Comparison of ENCODE assay signal across 19 mouse cellular contexts in the genomic region with DNA sequence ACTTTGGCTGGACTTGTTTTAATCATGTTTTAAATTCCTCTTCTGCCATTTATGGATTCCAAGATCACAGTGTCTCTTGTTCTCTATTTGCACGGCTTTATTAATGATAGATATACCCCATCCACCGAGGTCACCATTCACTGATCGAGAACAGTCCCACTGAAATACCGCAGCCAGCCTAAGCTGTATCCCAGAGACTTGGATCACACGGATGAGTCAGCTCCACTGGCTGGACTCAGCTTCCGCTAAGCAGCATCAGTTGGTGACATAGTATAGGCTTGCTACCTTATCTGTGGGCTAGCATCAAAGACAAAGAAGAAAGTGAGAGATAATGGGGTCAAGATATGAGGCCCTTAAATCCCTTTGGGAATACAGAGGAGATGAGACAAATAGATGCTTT.
DNase-seq lines count a peak whose midpoint lies in the region; ATAC-seq lines count a peak whose summit lies in the region.
"Had no signal": no experiment of that assay in that cellular context is flagged by ENCODE, and none has a peak within 500 bp of the region (broad histone marks: within the 10 kb centered on the region; RNA-seq: fewer than 3 reads in every experiment).

No protein-coding gene starts in this region.

- WGBS in embryonic facial prominence, embryonic 12.5 days, result 66% methylated on average over 6 of the region's 6 CpGs
- 75% methylated on average over 6 of the region's 6 CpGs for WGBS in embryonic facial prominence, embryonic 10.5 days
- 47% methylated on average over 6 of the region's 6 CpGs for WGBS in heart, embryonic 15.5 days
- 47% methylated on average over 6 of the region's 6 CpGs for WGBS in embryonic facial prominence, embryonic 15.5 days

- H3K4me2 ChIP-seq in embryonic facial prominence, embryonic 12.5 days (replicated peaks), result no peak overlapping the region
- no peak overlapping the region for H3K4me2 ChIP-seq in heart, embryonic 15.5 days
- no peak overlapping the region for H3K4me2 ChIP-seq in embryonic facial prominence, embryonic 15.5 days (replicated peaks)
- H3K4me2 ChIP-seq: hindbrain, embryonic 15.5 days; intestine, embryonic 15.5 days; liver, embryonic 13.5 days; lung, embryonic 14.5 days; neural tube, embryonic 15.5 days had no signal

- H3K4me1 ChIP-seq in embryonic facial prominence, embryonic 12.5 days, result peaks cover 10% of the 10 kb centered on the region
- peaks cover 15% of the 10 kb centered on the region for H3K4me1 ChIP-seq in embryonic facial prominence, embryonic 10.5 days
- H3K4me1 ChIP-seq in heart, embryonic 15.5 days (replicated peaks), result peaks cover 19% of the 10 kb centered on the region
- peaks cover 17% of the 10 kb centered on the region for H3K4me1 ChIP-seq in embryonic facial prominence, embryonic 15.5 days
- H3K4me1 ChIP-seq: intestine, embryonic 15.5 days; liver, embryonic 13.5 days had no signal

- DNase-seq in embryonic facial prominence, embryonic 10.5 days (ENCODE audit: low spot score), result no peak
- no peak for DNase-seq in heart, postnatal 4 days
- peak; percentile 54 for DNase-seq in MN1 (ENCODE audit: low spot score)
- DNase-seq in retina, embryonic 14.5 days (ENCODE audit: low spot score), result no peak
- DNase-seq: B cell, adult 2 months; cerebellum, adult 2 months; heart, postnatal 36 days; layer of hippocampus, adult 9-11 months; liver, embryonic 13.5 days; lung, postnatal 36 days; right cerebral cortex, postnatal 25 days had no signal

- no peak overlapping the region for H3K9ac ChIP-seq in embryonic facial prominence, embryonic 12.5 days
- no peak overlapping the region for H3K9ac ChIP-seq in heart, embryonic 15.5 days
- no peak overlapping the region for H3K9ac ChIP-seq in embryonic facial prominence, embryonic 15.5 days
- H3K9ac ChIP-seq: hindbrain, embryonic 15.5 days; intestine, embryonic 15.5 days; liver, embryonic 13.5 days; lung, embryonic 14.5 days; neural tube, embryonic 15.5 days had no signal

- no peaks in the 10 kb centered on the region for H3K27me3 ChIP-seq in embryonic facial prominence, embryonic 12.5 days
- no peaks in the 10 kb centered on the region for H3K27me3 ChIP-seq in embryonic facial prominence, embryonic 10.5 days (replicated peaks; ENCODE audit: low read depth, poor library complexity, severe bottlenecking)
- no peaks in the 10 kb centered on the region for H3K27me3 ChIP-seq in heart, embryonic 15.5 days
- H3K27me3 ChIP-seq in embryonic facial prominence, embryonic 15.5 days, result no peaks in the 10 kb centered on the region
- H3K27me3 ChIP-seq: hindbrain, embryonic 15.5 days; intestine, embryonic 15.5 days; liver, embryonic 13.5 days; neural tube, embryonic 15.5 days had no signal

- H3K4me3 ChIP-seq in embryonic facial prominence, embryonic 12.5 days, result no peak overlapping the region
- H3K4me3 ChIP-seq in embryonic facial prominence, embryonic 10.5 days, result no peak overlapping the region
- H3K4me3 ChIP-seq in heart, embryonic 15.5 days, result no peak overlapping the region
- no peak overlapping the region for H3K4me3 ChIP-seq in embryonic facial prominence, embryonic 15.5 days (replicated peaks)
- H3K4me3 ChIP-seq: hindbrain, embryonic 15.5 days; intestine, embryonic 15.5 days; left cerebral cortex, adult 2 months; liver, embryonic 13.5 days; neural tube, embryonic 15.5 days had no signal

- ATAC-seq in embryonic facial prominence, embryonic 12.5 days (ENCODE audit: insufficient number of reproducible peaks, insufficient read depth, low FRiP score, low TSS enrichment), result no peak
- ATAC-seq in heart, embryonic 15.5 days (replicated peaks; ENCODE audit: insufficient number of reproducible peaks, insufficient read depth, low FRiP score, low read depth), result no peak
- no peak for ATAC-seq in embryonic facial prominence, embryonic 15.5 days (ENCODE audit: insufficient number of reproducible peaks, low FRiP score, low TSS enrichment, low read depth)
- ATAC-seq: intestine, embryonic 15.5 days had no signal

- H3K9me3 ChIP-seq in embryonic facial prominence, embryonic 12.5 days, result no peaks in the 10 kb centered on the region
- H3K9me3 ChIP-seq in embryonic facial prominence, embryonic 10.5 days, result no peaks in the 10 kb centered on the region
- no peaks in the 10 kb centered on the region for H3K9me3 ChIP-seq in heart, embryonic 15.5 days (replicated peaks)
- H3K9me3 ChIP-seq in embryonic facial prominence, embryonic 15.5 days (replicated peaks), result no peaks in the 10 kb centered on the region
- H3K9me3 ChIP-seq: hindbrain, embryonic 15.5 days; intestine, embryonic 15.5 days; liver, embryonic 13.5 days; neural tube, embryonic 15.5 days had no signal

- H3K36me3 ChIP-seq in embryonic facial prominence, embryonic 12.5 days, result no peaks in the 10 kb centered on the region
- no peaks in the 10 kb centered on the region for H3K36me3 ChIP-seq in embryonic facial prominence, embryonic 10.5 days (replicated peaks)
- no peaks in the 10 kb centered on the region for H3K36me3 ChIP-seq in heart, embryonic 15.5 days
- no peaks in the 10 kb centered on the region for H3K36me3 ChIP-seq in embryonic facial prominence, embryonic 15.5 days
- H3K36me3 ChIP-seq: hindbrain, embryonic 15.5 days; intestine, embryonic 15.5 days; liver, embryonic 13.5 days; neural tube, embryonic 15.5 days had no signal

- H3K27ac ChIP-seq in embryonic facial prominence, embryonic 12.5 days, result 0 out of 2 replicates have a peak overlapping the region, but pooled peaks have one; percentile 37
- no peak overlapping the region for H3K27ac ChIP-seq in embryonic facial prominence, embryonic 10.5 days (replicated peaks)
- peak overlapping the region; percentile 24 for H3K27ac ChIP-seq in heart, embryonic 15.5 days
- H3K27ac ChIP-seq in embryonic facial prominence, embryonic 15.5 days (replicated peaks), result peak overlapping the region; percentile 55
- H3K27ac ChIP-seq: hindbrain, embryonic 15.5 days; left cerebral cortex, adult 2 months; liver, embryonic 13.5 days; neural tube, embryonic 15.5 days had no signal
